20 mouse cellular contexts compared by ENCODE assay signal in genomic region chr9:31871410-31871809, GRCm38 (mm10). TPM values are rescaled to one million over a fixed set of nuclear protein-coding genes. Genes with fewer than 3 reads are reported as not detected.
"Had no signal": no experiment of that assay in that cellular context is flagged by ENCODE, and none has a peak within 500 bp of the region (broad histone marks: within the 10 kb centered on the region; RNA-seq: fewer than 3 reads in every experiment).

No protein-coding gene starts in this region.

- H3K9me3 ChIP-seq: liver, embryonic 15.5 days; midbrain, embryonic 10.5 days; midbrain, embryonic 12.5 days; neural tube, embryonic 13.5 days; neural tube, embryonic 15.5 days had no signal

- DNase-seq: liver, postnatal 0 days; lung, embryonic 14.5 days; lung, postnatal 10 days; lung, postnatal 4 days; midbrain, embryonic 14.5 days; retina, postnatal 1 day; right cerebral cortex, adult 18-20 months; right cerebral cortex, postnatal 25 days; right cerebral cortex, postnatal 4 days; spleen, adult 18-20 months; thymus, adult 18-20 months; thymus, postnatal 36 days had no signal

- H3K27ac ChIP-seq: liver, embryonic 15.5 days; midbrain, embryonic 10.5 days; midbrain, embryonic 12.5 days; neural tube, embryonic 13.5 days; neural tube, embryonic 15.5 days had no signal

- H3K36me3 ChIP-seq: liver, embryonic 15.5 days; midbrain, embryonic 10.5 days; midbrain, embryonic 12.5 days; neural tube, embryonic 13.5 days; neural tube, embryonic 15.5 days had no signal

- ATAC-seq: liver, postnatal 0 days; midbrain, embryonic 16.5 days had no signal

- H3K27me3 ChIP-seq: liver, embryonic 15.5 days; midbrain, embryonic 12.5 days; neural tube, embryonic 13.5 days; neural tube, embryonic 15.5 days had no signal

- H3K4me2 ChIP-seq: liver, embryonic 15.5 days; lung, embryonic 14.5 days; midbrain, embryonic 12.5 days; neural tube, embryonic 13.5 days; neural tube, embryonic 15.5 days had no signal

- H3K4me1 ChIP-seq: liver, embryonic 15.5 days; midbrain, embryonic 10.5 days; neural tube, embryonic 13.5 days; neural tube, embryonic 15.5 days had no signal

- H3K4me3 ChIP-seq: liver, embryonic 15.5 days; midbrain, embryonic 10.5 days; midbrain, embryonic 12.5 days; myocyte; neural tube, embryonic 13.5 days; neural tube, embryonic 15.5 days had no signal

- H3K9ac ChIP-seq: liver, embryonic 15.5 days; liver, postnatal 0 days; lung, embryonic 14.5 days; midbrain, embryonic 12.5 days; neural tube, embryonic 13.5 days; neural tube, embryonic 15.5 days had no signal

RNA-seq across cellular contexts. Expression of gene Barx2, which starts 41.9 kb away (rescaled TPM):
- polyA plus RNA-seq: liver, embryonic 15.5 days; liver, postnatal 0 days; lung, embryonic 16.5 days; midbrain, embryonic 12.5 days; neural tube, embryonic 13.5 days had no signal
